Mouse (Mus musculus) adrenal gland, postnatal 36 days (tissue): ENCODE measurements around the gene Gm21708. TPM values are rescaled to one million over a fixed set of nuclear protein-coding genes. Genes with fewer than 3 reads are reported as not detected.
"Not testable (repeated sequence)": the region's sequence is repeated elsewhere in the genome, so short reads cannot be mapped to it uniquely, and the experiment has no call there.

Source experiments
- DNase-seq, 2 experiments: peaks; one replicate each; pipeline ENCODE4 v3.0.0; 2021; ENCODE audit warnings: mixed read lengths in 1 of 2
- long read RNA-seq, 2 experiments: library from polyadenylated mRNA; stranded (forward); transcript quantifications; one replicate each; pipeline ENCODE4 v2.0.0; 2021; ENCODE audit warnings: borderline sequencing depth in 2 of 2
- total RNA-seq, 2 experiments: library from RNA; stranded (reverse); gene quantifications; 2 replicates each; pipeline ENCODE4 v1.2.3; 2021

Gene Gm21708
- not detected for total RNA-seq
- long read RNA-seq, experiment 1, result 0 reads
- long read RNA-seq, experiment 2, result 0 reads

GRCm38 (mm10) chrY:3410067-3410466 lies at the start of gene Gm21708, which contains the start of gene Gm21704:
Gene Gm21708 (minus strand): TSS chrY:3410167.
Gene Gm21704 (minus strand): TSS chrY:3410167.
- not testable (repeated sequence) for DNase-seq

Other genes starting within 250 kb of the Gm21708 start
- gene Gm21677, start 103.7 kb downstream of the Gm21708 start, total RNA-seq, result not detected
- not detected for gene Gm21693, start 64.8 kb downstream of the Gm21708 start, total RNA-seq
- gene Gm21704, start within 50 bp of the Gm21708 start, total RNA-seq, result not detected